In the genomic region with DNA sequence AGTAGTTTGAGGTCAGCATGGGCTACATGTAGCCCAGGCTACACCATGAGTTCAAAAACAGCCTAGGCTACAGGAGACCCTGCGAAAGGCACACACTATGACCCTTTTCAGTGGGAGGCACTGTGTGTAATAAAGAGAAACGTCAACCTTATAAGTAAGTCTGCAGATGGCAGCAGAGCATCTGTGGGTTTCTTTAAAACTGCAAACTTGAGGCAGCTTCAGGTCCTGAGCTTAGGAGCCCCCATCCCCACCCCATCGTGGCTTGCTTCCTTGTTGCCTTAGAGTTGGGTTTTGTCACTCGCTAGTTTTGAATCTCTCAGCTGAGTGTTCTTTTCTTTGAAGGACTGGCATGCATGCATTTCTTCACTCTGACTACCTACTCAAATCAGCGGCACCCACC, we compare ENCODE assay signal across 20 mouse cellular contexts. TPM values are rescaled to one million over a fixed set of nuclear protein-coding genes. Genes with fewer than 3 reads are reported as not detected.
A peak's percentile ranks its signal among the peaks of the same experiment; 100 is the strongest.
DNase-seq lines count a peak whose midpoint lies in the region; ATAC-seq and TF ChIP-seq lines count a peak whose summit lies in the region.
"Had no signal": no experiment of that assay in that cellular context is flagged by ENCODE, and none has a peak within 500 bp of the region (broad histone marks: within the 10 kb centered on the region; RNA-seq: fewer than 3 reads in every experiment).

No protein-coding gene starts in this region.

- no peak for DNase-seq in heart, postnatal 0 days (ENCODE audit: low spot score)
- no peak for DNase-seq in heart, postnatal 10 days
- no peak for DNase-seq in midbrain, postnatal 0 days (ENCODE audit: low spot score)
- peak; percentile 50 for DNase-seq in induced T-regulatory cell, adult 2 months (ENCODE audit: low read depth)
- no peak for DNase-seq in left cerebral cortex, adult 8-10 months (ENCODE audit: low spot score in 2 of 2)
- DNase-seq in lung, postnatal 4 days, result no peak
- DNase-seq: cerebellum, postnatal 14 days; gastrocnemius, postnatal 25 days; kidney, postnatal 14 days; lung, embryonic 14.5 days; retina, postnatal 1 day had no signal

- intact Hi-C loops in heart, postnatal 10 days (cut with DNase I), result no loop called here

- no peaks in the 10 kb centered on the region for H3K9me3 ChIP-seq in heart, postnatal 0 days (replicated peaks; ENCODE audit: control insufficient read depth, low read length)
- no peaks in the 10 kb centered on the region for H3K9me3 ChIP-seq in midbrain, postnatal 0 days (ENCODE audit: low read length)
- H3K9me3 ChIP-seq in midbrain, embryonic 15.5 days, result no peaks in the 10 kb centered on the region
- H3K9me3 ChIP-seq: forebrain, embryonic 12.5 days; heart, embryonic 10.5 days had no signal

- 60% methylated on average over 5 of the region's 5 CpGs for whole genome bisulfite sequencing in heart, postnatal 0 days
- 74% methylated on average over 5 of the region's 5 CpGs for WGBS in midbrain, postnatal 0 days
- WGBS in midbrain, embryonic 15.5 days, result 76% methylated on average over 5 of the region's 5 CpGs

- TF ChIP-seq EP300 in heart, postnatal 0 days (IDR thresholded peaks at IDR 0.05; ENCODE audit: low read depth), result no peak

- no peak overlapping the region for H3K9ac ChIP-seq in heart, postnatal 0 days (replicated peaks; ENCODE audit: low read depth, low read length)
- H3K9ac ChIP-seq in midbrain, postnatal 0 days (replicated peaks; ENCODE audit: low read length, poor library complexity, severe bottlenecking), result no peak overlapping the region
- no peak overlapping the region for H3K9ac ChIP-seq in midbrain, embryonic 15.5 days
- H3K9ac ChIP-seq: forebrain, embryonic 12.5 days; lung, embryonic 14.5 days had no signal

- no peaks in the 10 kb centered on the region for H3K27me3 ChIP-seq in heart, postnatal 0 days (ENCODE audit: control insufficient read depth, insufficient read depth, low read length)
- no peaks in the 10 kb centered on the region for H3K27me3 ChIP-seq in midbrain, postnatal 0 days (ENCODE audit: insufficient read depth, low read length)
- H3K27me3 ChIP-seq in midbrain, embryonic 15.5 days (replicated peaks), result no peaks in the 10 kb centered on the region
- H3K27me3 ChIP-seq: forebrain, embryonic 12.5 days had no signal

- no peak overlapping the region for H3K27ac ChIP-seq in heart, postnatal 0 days (ENCODE audit: low read depth)
- no peak overlapping the region for H3K27ac ChIP-seq in midbrain, postnatal 0 days (ENCODE audit: low read depth, low read length)
- H3K27ac ChIP-seq in midbrain, embryonic 15.5 days, result no peak overlapping the region
- H3K27ac ChIP-seq: forebrain, embryonic 12.5 days; heart, embryonic 10.5 days; left cerebral cortex, adult 2 months; macrophage had no signal

- 0 out of 2 replicates have a peak, but pooled peaks have one; percentile 2 for TF ChIP-seq CTCF in heart, postnatal 0 days (IDR thresholded peaks at IDR 0.05; ENCODE audit: low read depth)
- TF ChIP-seq CTCF in midbrain, postnatal 0 days (IDR thresholded peaks at IDR 0.05), result peak; percentile 41

- ATAC-seq in heart, postnatal 0 days (ENCODE audit: insufficient read depth, low read depth), result no peak
- ATAC-seq in midbrain, postnatal 0 days (ENCODE audit: low FRiP score), result no peak
- no peak for ATAC-seq in midbrain, embryonic 15.5 days (replicated peaks)

- no peak overlapping the region for H3K4me3 ChIP-seq in heart, postnatal 0 days (ENCODE audit: low read depth, low read length)
- no peak overlapping the region for H3K4me3 ChIP-seq in midbrain, postnatal 0 days (ENCODE audit: low read depth, low read length)
- H3K4me3 ChIP-seq in midbrain, embryonic 15.5 days, result no peak overlapping the region
- H3K4me3 ChIP-seq: forebrain, embryonic 12.5 days; heart, embryonic 10.5 days; left cerebral cortex, adult 2 months had no signal

- H3K4me2 ChIP-seq in heart, postnatal 0 days (ENCODE audit: low read depth, low read length), result no peak overlapping the region
- no peak overlapping the region for H3K4me2 ChIP-seq in midbrain, postnatal 0 days (ENCODE audit: low read depth, low read length, poor library complexity, severe bottlenecking)
- no peak overlapping the region for H3K4me2 ChIP-seq in midbrain, embryonic 15.5 days
- H3K4me2 ChIP-seq: forebrain, embryonic 12.5 days; lung, embryonic 14.5 days; midbrain, embryonic 11.5 days had no signal

- no peaks in the 10 kb centered on the region for H3K4me1 ChIP-seq in heart, postnatal 0 days (ENCODE audit: control insufficient read depth, insufficient read depth)
- H3K4me1 ChIP-seq in midbrain, postnatal 0 days (ENCODE audit: insufficient read depth, low read length), result no peaks in the 10 kb centered on the region
- H3K4me1 ChIP-seq in midbrain, embryonic 15.5 days, result no peaks in the 10 kb centered on the region
- H3K4me1 ChIP-seq: forebrain, embryonic 12.5 days had no signal

- H3K36me3 ChIP-seq in heart, postnatal 0 days (replicated peaks; ENCODE audit: control insufficient read depth, insufficient read depth, low read length), result no peaks in the 10 kb centered on the region
- no peaks in the 10 kb centered on the region for H3K36me3 ChIP-seq in midbrain, postnatal 0 days (ENCODE audit: insufficient read depth, low read length)
- no peaks in the 10 kb centered on the region for H3K36me3 ChIP-seq in midbrain, embryonic 15.5 days (replicated peaks)
- H3K36me3 ChIP-seq: forebrain, embryonic 12.5 days; G1E; heart, embryonic 10.5 days had no signal

RNA-seq across cellular contexts. Expression of gene Bcat1, which starts 14.9 kb away (rescaled TPM):
- 2.6 and 4.6 TPM in 2 replicates for total RNA-seq in heart, postnatal 0 days (2014; rRNA removed; ENCODE audit: low replicate concordance)
- polyA plus RNA-seq in heart, postnatal 0 days (2015; fragmentation: Nextera tagmentation; extraction: Ambion mirVana), result 0.94 and 1.7 TPM in 2 replicates
- total RNA-seq in heart, postnatal 10 days (2021), result 1 to 10 TPM; 3.0 to 4.0 TPM
- total RNA-seq in midbrain, postnatal 0 days (2014; rRNA removed), result 94.2 and 96.8 TPM in 2 replicates
- polyA plus RNA-seq in midbrain, postnatal 0 days (2015; fragmentation: Nextera tagmentation; extraction: Ambion mirVana), result 57.0 and 63.5 TPM in 2 replicates
- polyA plus RNA-seq in midbrain, embryonic 15.5 days (2015; fragmentation: Nextera tagmentation; extraction: Ambion mirVana), result 104 and 107 TPM in 2 replicates
- total RNA-seq in left cerebral cortex, adult 8-10 months (2022), result 10 to 100 TPM; 92.3 to 98.0 (median 95.9) TPM
- total RNA-seq: neutrophil, adult 5-6 weeks had no signal
- polyA plus RNA-seq: G1E, macrophage had no signal

RNA-seq across cellular contexts. Expression of gene Lrmp, which starts 24.5 kb away (rescaled TPM):
- total RNA-seq in heart, postnatal 0 days (2014; rRNA removed; ENCODE audit: low replicate concordance), result 4.2 and 5.7 TPM in 2 replicates
- 0.98 and 1.2 TPM in 2 replicates for polyA plus RNA-seq in heart, postnatal 0 days (2015; fragmentation: Nextera tagmentation; extraction: Ambion mirVana)
- total RNA-seq in heart, postnatal 10 days (2021), result 1 to 10 TPM; 1.7 to 2.1 TPM
- total RNA-seq in midbrain, postnatal 0 days (2014; rRNA removed), result 1.8 and 2.9 TPM in 2 replicates
- polyA plus RNA-seq in midbrain, postnatal 0 days (2015; fragmentation: Nextera tagmentation; extraction: Ambion mirVana), result 0.59 and 1.5 TPM in 2 replicates
- polyA plus RNA-seq in midbrain, embryonic 15.5 days (2015; fragmentation: Nextera tagmentation; extraction: Ambion mirVana), result 0.62 and 0.98 TPM in 2 replicates
- 1 to 10 TPM; 1.8 to 8.3 (median 4.6) TPM for total RNA-seq in left cerebral cortex, adult 8-10 months (2022)
- polyA plus RNA-seq: C2C12 had no signal

Comparison
In these comparisons a context has a peak if more than half of its experiments do, and no peak if none do; other contexts are left out.
1. RNA of gene Bcat1, which starts 14.9 kb away (total RNA-seq): 92.3 to 98.0 TPM in left cerebral cortex, adult 8-10 months and 94.2 to 96.8 TPM in midbrain, postnatal 0 days; 3.0 to 4.0 TPM in heart, postnatal 10 days and 2.6 to 4.6 TPM in heart, postnatal 0 days; every median in the first group is over 10 times any median in the second.